ENCODE assay signal across 8 mouse cellular contexts in the genomic region with DNA sequence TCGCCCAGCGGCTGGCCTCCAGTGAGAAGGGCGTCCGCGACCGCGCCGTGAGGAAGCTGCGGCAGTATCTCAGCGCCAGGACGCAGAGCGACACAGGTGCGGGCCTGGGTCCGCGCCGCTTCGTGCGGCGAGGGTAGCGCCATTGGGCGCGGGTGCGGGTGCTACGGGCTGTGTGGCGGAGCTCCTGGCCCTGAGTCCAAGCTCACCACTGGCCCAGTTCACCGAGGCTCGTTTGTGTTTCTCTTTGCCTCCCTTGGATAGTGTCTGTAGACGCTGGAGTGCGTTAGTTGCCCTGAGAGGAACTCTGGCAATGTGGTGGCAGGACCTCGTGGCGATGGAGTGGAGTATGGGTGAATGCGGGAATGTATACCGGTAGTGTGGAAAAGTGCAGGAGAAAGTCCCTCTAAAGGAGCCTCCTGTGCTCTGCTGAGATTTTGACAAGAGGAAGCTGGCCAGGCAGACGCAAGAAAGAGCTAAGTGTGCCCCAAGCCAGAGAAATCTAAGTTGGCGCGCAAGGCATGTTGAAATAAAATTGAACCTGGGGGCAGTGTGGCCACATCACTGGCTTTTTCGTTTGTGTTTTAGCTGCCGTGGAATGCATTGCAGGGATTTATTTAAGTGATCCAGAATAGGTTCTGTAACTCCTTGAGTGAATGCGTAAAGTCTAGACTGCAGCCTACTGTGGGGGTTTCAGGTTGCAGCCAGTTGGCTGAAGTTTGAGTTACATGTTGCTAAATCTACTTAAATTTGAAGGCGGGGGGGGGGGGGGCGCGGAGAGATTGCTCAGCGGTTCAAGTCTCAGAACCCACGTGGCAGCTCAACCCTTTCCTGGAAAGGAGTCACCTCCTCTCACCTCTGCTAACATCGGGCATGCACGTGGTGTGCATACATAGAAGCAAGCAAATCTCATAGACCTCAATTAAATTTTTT. TPM values are rescaled to one million over a fixed set of nuclear protein-coding genes. Genes with fewer than 3 reads are reported as not detected.
DNase-seq lines count a peak whose midpoint lies in the region; ATAC-seq and TF ChIP-seq lines count a peak whose summit lies in the region.

No protein-coding gene starts in this region.

- TF ChIP-seq CTCF in lung, embryonic 14.5 days (IDR thresholded peaks at IDR 0.05; ENCODE audit: low read depth): no peak
- no peak for TF ChIP-seq CTCF in liver, postnatal 0 days (IDR thresholded peaks at IDR 0.05; ENCODE audit: low read depth)

- no peak for TF ChIP-seq EP300 in liver, postnatal 0 days (IDR thresholded peaks at IDR 0.05; ENCODE audit: low read depth)

- no peak for ATAC-seq in lung, embryonic 14.5 days (ENCODE audit: insufficient read depth)
- peak; percentile 53 for ATAC-seq in heart, embryonic 16.5 days (replicated peaks; ENCODE audit: extremely low read depth, insufficient read depth, low FRiP score)
- ATAC-seq in liver, postnatal 0 days: peak; percentile 44

- H3K36me3 ChIP-seq in lung, embryonic 14.5 days (ENCODE audit: insufficient read depth): no peaks in the 10 kb centered on the region
- no peaks in the 10 kb centered on the region for H3K36me3 ChIP-seq in heart, embryonic 16.5 days (ENCODE audit: control insufficient read depth, insufficient read depth)
- H3K36me3 ChIP-seq in liver, postnatal 0 days (replicated peaks; ENCODE audit: insufficient read depth, low read length): no peaks in the 10 kb centered on the region

- H3K4me1 ChIP-seq in lung, embryonic 14.5 days (ENCODE audit: insufficient read depth): no peaks in the 10 kb centered on the region; the same call in 1 of the 2 replicates
- peaks cover 14% of the 10 kb centered on the region for H3K4me1 ChIP-seq in heart, embryonic 16.5 days (ENCODE audit: control insufficient read depth, insufficient read depth, low read length)
- peaks cover 20% of the 10 kb centered on the region for H3K4me1 ChIP-seq in liver, postnatal 0 days (ENCODE audit: insufficient read depth)

- peak; percentile 31 for DNase-seq in lung, embryonic 14.5 days
- DNase-seq in lung, postnatal 4 days: no peak
- peak; percentile 39 for DNase-seq in adipocyte (ENCODE audit: low spot score)
- peak; percentile 30 for DNase-seq in liver, postnatal 0 days
- DNase-seq in layer of hippocampus, postnatal 25 days (ENCODE audit: extremely low spot score in 1 of 2, low spot score in 1 of 2): no peak
- no peak for DNase-seq in left cerebral cortex, adult 18-20 months (ENCODE audit: low spot score in 2 of 2)
- DNase-seq in left cerebral cortex, postnatal 36 days (ENCODE audit: low spot score in 2 of 2): no peak

- no peaks in the 10 kb centered on the region for H3K27me3 ChIP-seq in lung, embryonic 14.5 days (ENCODE audit: insufficient read depth, low read length)
- no peaks in the 10 kb centered on the region for H3K27me3 ChIP-seq in heart, embryonic 16.5 days (ENCODE audit: control insufficient read depth, insufficient read depth, low read length)
- H3K27me3 ChIP-seq in liver, postnatal 0 days (ENCODE audit: insufficient read depth, low read length): no peaks in the 10 kb centered on the region

- peak overlapping the region; percentile 73 for H3K27ac ChIP-seq in lung, embryonic 14.5 days (ENCODE audit: low read depth)
- H3K27ac ChIP-seq in heart, embryonic 16.5 days (ENCODE audit: low read length): peak overlapping the region; percentile 79
- H3K27ac ChIP-seq in liver, postnatal 0 days (ENCODE audit: low read depth): peak overlapping the region; percentile 64; the same call in 1 of the 2 replicates

- no peaks in the 10 kb centered on the region for H3K9me3 ChIP-seq in lung, embryonic 14.5 days (ENCODE audit: low read depth, low read length)
- no peaks in the 10 kb centered on the region for H3K9me3 ChIP-seq in heart, embryonic 16.5 days (replicated peaks; ENCODE audit: control insufficient read depth, low read length)
- no peaks in the 10 kb centered on the region for H3K9me3 ChIP-seq in liver, postnatal 0 days (ENCODE audit: low read length)

- H3K4me2 ChIP-seq in lung, embryonic 14.5 days: peak overlapping the region; percentile 95
- H3K4me2 ChIP-seq in heart, embryonic 16.5 days (ENCODE audit: low read depth, low read length): peak overlapping the region; percentile 85
- H3K4me2 ChIP-seq in liver, postnatal 0 days (ENCODE audit: low read depth, low read length): peak overlapping the region; percentile 98

- peak overlapping the region; percentile 93 for H3K4me3 ChIP-seq in lung, embryonic 14.5 days (ENCODE audit: low read depth, low read length)
- H3K4me3 ChIP-seq in heart, embryonic 16.5 days (ENCODE audit: low read length): peak overlapping the region; percentile 89
- peak overlapping the region; percentile 83 for H3K4me3 ChIP-seq in liver, postnatal 0 days (ENCODE audit: low read depth, low read length)

- under 1% methylated on average over 46 of the region's 46 CpGs for whole genome bisulfite sequencing in lung, embryonic 14.5 days
- under 1% methylated on average over 46 of the region's 46 CpGs for WGBS in heart, embryonic 16.5 days
- WGBS in liver, postnatal 0 days (ENCODE audit: insufficient replicate concordance): under 1% methylated on average over 46 of the region's 46 CpGs

- H3K9ac ChIP-seq in lung, embryonic 14.5 days: peak overlapping the region; percentile 82
- peak overlapping the region; percentile 91 for H3K9ac ChIP-seq in heart, embryonic 16.5 days (ENCODE audit: low read length)
- H3K9ac ChIP-seq in liver, postnatal 0 days (replicated peaks): peak overlapping the region; percentile 77

- intact Hi-C loops in left cerebral cortex, postnatal 36 days (cut with DNase I): loop anchor here (10.0 kb wide), 1 partner anchor 458 kb away; no protein-coding TSS in a partner anchor

RNA-seq across cellular contexts. Expression of a gene that starts 0.6 kb away (rescaled TPM):
- 0.38 and 0.55 TPM in 2 replicates for polyA plus RNA-seq in lung, embryonic 14.5 days (2014; fragmentation: Nextera tagmentation; extraction: Ambion mirVana)
- 0.13 and 0.20 TPM in 2 replicates for polyA plus RNA-seq in heart, embryonic 16.5 days (2015; fragmentation: Nextera tagmentation; extraction: Ambion mirVana)
- polyA plus RNA-seq in liver, postnatal 0 days (2015; fragmentation: Nextera tagmentation; extraction: Ambion mirVana): 0.21 and 0.42 TPM in 2 replicates
- total RNA-seq in layer of hippocampus, postnatal 25 days (2021): 1 to 10 TPM in 1 of 2 experiments, under 1 TPM in 1; 0.84 to 1.0 TPM
- total RNA-seq in left cerebral cortex, adult 18-20 months (2021): 1 to 10 TPM in 1 of 2 experiments, under 1 TPM in 1; 0.72 to 1.8 TPM
- 1 to 10 TPM in 1 of 2 experiments, under 1 TPM in 1; 0.64 to 1.4 TPM for total RNA-seq in left cerebral cortex, postnatal 36 days (2021)

RNA-seq across cellular contexts. Expression of a gene that starts 0.9 kb away (rescaled TPM):
- 76.5 and 77.5 TPM in 2 replicates for polyA plus RNA-seq in lung, embryonic 14.5 days (2014; fragmentation: Nextera tagmentation; extraction: Ambion mirVana)
- 27.0 and 32.3 TPM in 2 replicates for polyA plus RNA-seq in heart, embryonic 16.5 days (2015; fragmentation: Nextera tagmentation; extraction: Ambion mirVana)
- 10.5 and 13.9 TPM in 2 replicates for polyA plus RNA-seq in liver, postnatal 0 days (2015; fragmentation: Nextera tagmentation; extraction: Ambion mirVana)
- 10 to 100 TPM; 15.3 to 22.4 TPM for total RNA-seq in layer of hippocampus, postnatal 25 days (2021)
- 10 to 100 TPM; 19.5 to 19.7 TPM for total RNA-seq in left cerebral cortex, adult 18-20 months (2021)
- total RNA-seq in left cerebral cortex, postnatal 36 days (2021): 10 to 100 TPM; 13.2 to 21.7 TPM

Comparison
In these comparisons a context has a peak if more than half of its experiments do, and no peak if none do; other contexts are left out.
1. DNase-seq: peak in lung, embryonic 14.5 days (single experiment), adipocyte (single experiment) and liver, postnatal 0 days (single experiment); none in lung, postnatal 4 days (0 of 2), layer of hippocampus, postnatal 25 days (0 of 2), left cerebral cortex, adult 18-20 months (0 of 2) and left cerebral cortex, postnatal 36 days (0 of 2).
2. Peak in every context shown above with its lines, with median percentiles within 50 percentile points of each other: H3K27ac ChIP-seq, H3K4me2 ChIP-seq, H3K4me3 ChIP-seq and H3K9ac ChIP-seq.